Mouse (Mus musculus) kidney, postnatal 0 days (tissue): Measurements from ENCODE around the gene Ppp1r14a. TPM values are rescaled to one million over a fixed set of nuclear protein-coding genes. Genes with fewer than 3 reads are reported as not detected.

Experiments
- ATAC-seq: fragments of 200-750 bp; cut with Nextera tagmentation; replicated peaks from 2 replicates; pipeline ENCODE4 v1.8.0; 2017; ENCODE audit warnings: low read depth, moderate number of reproducible peaks, moderate TSS enrichment, moderate library complexity; ENCODE audit not compliant: low FRiP score
- DNase-seq: peaks from one replicate; pipeline ENCODE4 v3.0.0-alpha.2; 2016; ENCODE audit warnings: low spot score
- H3K27ac ChIP-seq: fragments of 300-500 bp; sonication (generic); 2 replicates; pipeline ENCODE4 v1.5.1; 2014; ENCODE audit warnings: mild to moderate bottlenecking
- H3K27me3 ChIP-seq: fragments of 300-500 bp; sonication (generic); 2 replicates; pipeline ENCODE4 v1.6.1; 2014; ENCODE audit warnings: low read length, mixed read lengths; ENCODE audit not compliant: insufficient read depth
- H3K36me3 ChIP-seq: fragments of 300-500 bp; sonication (generic); 2 replicates; pipeline ENCODE4 v1.6.1; 2014; ENCODE audit warnings: low read length, mixed read lengths; ENCODE audit not compliant: insufficient read depth
- H3K4me1 ChIP-seq: fragments of 300-500 bp; sonication (generic); replicated peaks from 2 replicates; pipeline ENCODE4 v1.6.1; 2014; ENCODE audit warnings: antibody characterized with exemption, low read length, mixed read lengths; ENCODE audit not compliant: insufficient read depth
- H3K4me2 ChIP-seq: fragments of 300-500 bp; sonication (generic); 2 replicates; pipeline ENCODE4 v1.6.1; 2014; ENCODE audit warnings: mild to moderate bottlenecking, low read length, moderate library complexity, mixed read lengths
- H3K4me3 ChIP-seq: fragments of 300-500 bp; sonication (generic); replicated peaks from 2 replicates; pipeline ENCODE4 v1.5.1; 2014; ENCODE audit warnings: low read depth, low read length
- H3K9ac ChIP-seq: fragments of 300-500 bp; sonication (generic); 2 replicates; pipeline ENCODE4 v1.6.1; 2014; ENCODE audit warnings: low read depth, low read length
- H3K9me3 ChIP-seq: fragments of 300-500 bp; sonication (generic); replicated peaks from 2 replicates; pipeline ENCODE4 v1.6.1; 2016; ENCODE audit warnings: low read length, inconsistent platforms, mixed read lengths
- CTCF ChIP-seq: IDR thresholded peaks from 2 replicates; pipeline ENCODE4 v1.5.1; 2016; ENCODE audit warnings: antibody characterized with exemption, low read depth, mild to moderate bottlenecking, moderate library complexity
- WGBS: fragments of 180-500 bp; shearing (Covaris S2); extraction: QIAGEN DNeasy Blood & Tissue Kit; methylation state at CpG from one replicate; pipeline ENCODE4 v1.1.7; 2014; 5-methylcytosine and 5-hydroxymethylcytosine counted together
- polyA plus RNA-seq: library from polyadenylated mRNA; unstranded; fragments of >200 nt; fragmentation: Nextera tagmentation; extraction: Ambion mirVana; gene quantifications from 2 replicates; pipeline ENCODE4 v1.2.1, GENCODE M21; 2015

Gene Ppp1r14a
- polyA plus RNA-seq, 1 experiment from 2014 or later = 25.0 TPM

DNA sequence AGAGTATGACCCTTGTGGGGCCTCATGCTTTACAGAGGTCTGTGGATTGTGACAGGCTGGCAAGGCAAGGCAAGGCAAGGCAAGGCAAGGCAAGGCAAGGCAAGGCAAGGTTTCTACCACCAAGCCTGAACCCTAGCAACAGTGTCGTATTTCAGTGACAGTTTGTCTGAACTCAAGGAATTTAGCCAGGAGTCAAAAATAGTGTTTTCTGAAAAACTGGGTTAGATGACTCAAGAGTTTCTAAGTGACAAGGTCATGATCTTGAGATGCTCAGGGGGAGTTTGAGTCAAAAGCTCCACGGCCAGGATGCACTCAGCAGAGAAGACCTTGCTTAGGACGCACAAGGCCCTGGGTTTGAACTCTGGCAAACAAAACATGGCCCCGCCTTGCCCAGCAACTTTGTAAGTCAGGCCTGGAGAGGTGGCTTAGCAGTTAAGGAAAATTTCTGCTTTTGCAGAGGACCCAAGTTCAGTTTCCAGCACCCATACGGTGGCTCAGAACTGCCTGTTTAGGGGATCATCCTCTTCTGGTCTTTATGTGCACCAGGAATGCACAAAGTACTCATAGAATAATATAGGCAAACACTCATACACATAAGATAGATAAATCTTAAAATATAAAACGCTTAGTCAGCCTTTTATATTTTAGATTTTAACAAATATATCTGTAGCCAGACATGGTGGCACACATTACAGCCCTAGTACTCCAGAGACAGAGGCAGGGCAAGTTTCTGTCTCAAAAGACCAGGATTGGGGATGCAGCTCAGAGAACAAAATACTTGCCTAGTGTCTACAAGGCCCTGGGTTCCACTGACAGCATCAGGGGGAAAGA lies 46.9 kb downstream of the Ppp1r14a start:
- no peak for TF ChIP-seq CTCF
- no peak overlapping the region for H3K4me3 ChIP-seq
- no peak overlapping the region for H3K9ac ChIP-seq
- ATAC-seq (no peak), DNase-seq (no peak)
- no peaks in the 10 kb centered on the region for H3K9me3 ChIP-seq
- peaks cover 5% of the 10 kb centered on the region; the same call in 1 of the 2 replicates for H3K36me3 ChIP-seq
- no peak overlapping the region for H3K27ac ChIP-seq
- no peaks in the 10 kb centered on the region for H3K27me3 ChIP-seq
- no peaks in the 10 kb centered on the region; the same call in 1 of the 2 replicates for H3K4me1 ChIP-seq
- H3K4me2 ChIP-seq = no peak overlapping the region
- 84% methylated on average over 6 of the region's 6 CpGs for WGBS

DNA sequence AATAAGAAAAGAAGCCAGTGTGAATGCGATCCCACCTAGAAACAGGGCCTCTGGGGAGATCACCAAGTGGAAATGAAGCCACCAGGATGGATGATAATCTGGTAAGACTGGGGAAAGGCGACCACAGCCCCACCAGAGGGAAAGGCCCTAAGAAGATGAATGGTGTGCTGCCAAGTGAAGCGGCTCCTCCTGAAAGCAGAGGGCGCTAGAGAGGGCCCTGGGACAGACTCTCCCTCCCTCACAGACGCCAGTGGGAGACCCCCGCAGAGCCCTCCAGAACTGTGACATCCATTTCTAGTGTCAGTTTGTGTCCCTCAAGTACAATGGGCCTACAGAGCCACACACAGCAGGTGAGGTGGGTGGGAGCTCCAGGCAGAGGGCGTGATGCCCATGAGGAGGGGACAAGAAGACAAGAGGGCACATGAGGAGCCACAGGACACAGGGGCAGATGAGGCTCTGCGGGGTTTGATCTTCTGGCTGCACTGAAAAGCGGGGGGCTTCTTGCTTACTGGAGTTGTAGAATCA lies 47.7 kb downstream of the Ppp1r14a start:
- no peaks in the 10 kb centered on the region for H3K9me3 ChIP-seq

DNA sequence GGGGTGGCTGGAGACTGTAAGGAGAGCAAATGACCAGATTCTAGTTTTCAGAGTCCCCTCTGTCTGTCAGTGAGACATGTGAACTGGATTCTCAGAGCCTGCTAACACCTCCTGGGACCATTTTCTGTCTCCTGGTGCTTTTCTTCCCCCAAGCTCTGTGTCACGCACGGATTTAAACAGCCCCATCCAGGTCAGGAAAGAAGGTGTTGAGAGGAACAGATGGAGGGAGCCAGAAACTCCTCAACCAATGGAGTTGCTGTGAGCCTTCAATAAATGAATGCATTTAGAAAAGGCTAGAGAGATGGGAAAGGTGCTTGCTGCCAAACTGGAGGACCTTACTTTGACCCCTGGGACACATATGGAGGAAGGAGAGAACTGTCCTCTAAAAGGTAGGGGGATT lies 48.7 kb downstream of the Ppp1r14a start:
- 84% methylated on average over 2 of the region's 2 CpGs for WGBS
- H3K27me3 ChIP-seq = no peaks in the 10 kb centered on the region; the same call in 1 of the 2 replicates

More for the DNA sequence above, 47.7 kb downstream of the Ppp1r14a start:
- H3K4me3 ChIP-seq = no peak overlapping the region
- peaks cover 5% of the 10 kb centered on the region; the same call in 1 of the 2 replicates for H3K36me3 ChIP-seq
- peak; percentile 30; the same call in 1 of the 2 replicates for TF ChIP-seq CTCF
- no peaks in the 10 kb centered on the region; the same call in 1 of the 2 replicates for H3K27me3 ChIP-seq
- H3K4me1 ChIP-seq = no peaks in the 10 kb centered on the region; the same call in 1 of the 2 replicates
- 79% methylated on average over 9 of the region's 9 CpGs for WGBS
- H3K9ac ChIP-seq = no peak overlapping the region
- ATAC-seq (no peak), DNase-seq (no peak)
- no peak overlapping the region for H3K27ac ChIP-seq
- no peak overlapping the region for H3K4me2 ChIP-seq

DNA sequence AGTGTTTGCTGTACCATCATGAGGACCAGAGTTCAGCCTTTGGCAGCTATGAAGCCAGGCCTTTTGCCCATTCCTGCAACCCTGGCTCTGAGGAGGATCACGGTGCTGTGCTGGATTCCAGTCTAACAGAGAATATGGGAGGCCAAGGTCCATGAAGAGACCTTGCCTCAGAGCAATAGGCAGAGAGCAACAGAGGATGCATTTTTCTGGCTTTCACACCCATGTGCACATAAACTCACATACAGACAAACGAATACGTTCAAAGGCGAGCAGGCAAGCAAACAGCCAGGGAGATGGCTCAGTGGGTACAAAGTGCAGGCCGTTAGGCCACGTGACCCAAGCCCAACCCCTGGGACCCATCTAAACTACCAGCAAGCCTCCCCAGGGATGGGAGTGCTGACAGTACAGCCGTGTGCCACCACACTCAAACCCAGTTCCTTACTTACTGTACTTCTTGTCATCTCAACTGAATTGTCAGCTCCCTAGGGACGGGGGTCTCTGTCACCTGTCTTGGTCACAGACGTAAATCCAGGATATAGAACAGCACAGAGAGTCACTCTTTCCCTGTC lies 49.3 kb downstream of the Ppp1r14a start:
- no peak for TF ChIP-seq CTCF
- Histone ChIP-seq H3K36me3 (peaks cover 5% of the 10 kb centered on the region; the same call in 1 of the 2 replicates), H3K9me3 (no peaks in the 10 kb centered on the region)

More for the DNA sequence above, 48.7 kb downstream of the Ppp1r14a start:
- H3K4me3 ChIP-seq = no peak overlapping the region
- H3K4me1 ChIP-seq = no peaks in the 10 kb centered on the region; the same call in 1 of the 2 replicates
- no peak overlapping the region for H3K9ac ChIP-seq
- no peak overlapping the region for H3K27ac ChIP-seq
- H3K4me2 ChIP-seq = no peak overlapping the region
- TF ChIP-seq CTCF = no peak
- DNase-seq = no peak
- H3K9me3 ChIP-seq = no peaks in the 10 kb centered on the region
- no peak for ATAC-seq
- H3K36me3 ChIP-seq = peaks cover 5% of the 10 kb centered on the region; the same call in 1 of the 2 replicates

DNA sequence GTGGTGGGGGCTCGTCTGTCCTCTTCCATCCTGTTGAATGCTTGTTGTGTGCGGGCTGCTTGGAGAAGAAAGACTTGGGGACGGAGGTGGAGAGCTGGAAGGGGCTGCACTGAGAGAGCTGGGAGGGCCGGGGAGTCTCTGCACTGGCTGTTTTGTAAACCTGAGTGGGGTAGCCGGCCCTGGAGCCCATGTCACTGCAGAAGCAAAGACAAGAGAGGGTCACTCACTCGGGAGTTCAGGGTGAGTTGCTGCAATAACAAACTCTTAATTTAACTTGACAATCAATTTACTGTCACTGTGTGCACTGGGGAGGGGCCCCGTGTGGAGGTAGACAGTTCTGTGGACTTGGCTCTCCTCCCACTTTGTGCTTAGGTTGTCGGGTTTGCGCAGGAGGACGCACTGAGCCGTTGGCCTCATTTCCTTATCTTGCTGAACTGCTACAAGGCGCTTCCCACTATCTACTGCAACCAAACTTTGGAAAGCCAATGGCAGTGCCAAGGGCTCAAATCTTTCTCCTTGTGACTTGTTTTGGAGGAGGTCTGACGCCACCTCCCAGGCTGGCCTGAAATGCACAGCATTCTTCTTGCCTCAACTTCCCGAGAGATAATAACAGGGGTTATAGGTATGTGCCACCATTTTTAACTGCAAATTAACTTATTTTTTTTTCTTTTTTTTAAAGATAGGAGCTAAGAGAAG lies 50.0 kb downstream of the Ppp1r14a start:
- DNase-seq (peak; percentile 66), ATAC-seq (no peak)
- Histone ChIP-seq H3K4me1 (no peaks in the 10 kb centered on the region; the same call in 1 of the 2 replicates), H3K9me3 (no peaks in the 10 kb centered on the region), H3K27ac (no peak overlapping the region), H3K27me3 (no peaks in the 10 kb centered on the region; the same call in 1 of the 2 replicates), H3K4me2 (no peak overlapping the region), H3K4me3 (no peak overlapping the region), H3K36me3 (peaks cover 5% of the 10 kb centered on the region; the same call in 1 of the 2 replicates), H3K9ac (no peak overlapping the region)
- no peak for TF ChIP-seq CTCF
- 25% methylated on average over 14 of the region's 14 CpGs for WGBS

More for the DNA sequence above, 49.3 kb downstream of the Ppp1r14a start:
- WGBS = 61% methylated on average over 9 of the region's 9 CpGs
- H3K27ac ChIP-seq = no peak overlapping the region
- ATAC-seq (no peak), DNase-seq (no peak)
- no peak overlapping the region for H3K9ac ChIP-seq
- H3K4me1 ChIP-seq = no peaks in the 10 kb centered on the region; the same call in 1 of the 2 replicates
- H3K27me3 ChIP-seq = no peaks in the 10 kb centered on the region; the same call in 1 of the 2 replicates
- no peak overlapping the region for H3K4me3 ChIP-seq
- H3K4me2 ChIP-seq = no peak overlapping the region
